Mouse (Mus musculus) stomach, postnatal 0 days (tissue): ENCODE results near the gene Dnajc8.

Experiments
- CTCF ChIP-seq: IDR thresholded peaks from 2 replicates; pipeline ENCODE4 v1.5.1; 2016; ENCODE audit warnings: antibody characterized with exemption, low read depth, mild to moderate bottlenecking, moderate library complexity
- EP300 ChIP-seq: optimal IDR thresholded peaks from 2 replicates; pipeline ENCODE3; 2016; ENCODE audit warnings: antibody characterized with exemption

DNA sequence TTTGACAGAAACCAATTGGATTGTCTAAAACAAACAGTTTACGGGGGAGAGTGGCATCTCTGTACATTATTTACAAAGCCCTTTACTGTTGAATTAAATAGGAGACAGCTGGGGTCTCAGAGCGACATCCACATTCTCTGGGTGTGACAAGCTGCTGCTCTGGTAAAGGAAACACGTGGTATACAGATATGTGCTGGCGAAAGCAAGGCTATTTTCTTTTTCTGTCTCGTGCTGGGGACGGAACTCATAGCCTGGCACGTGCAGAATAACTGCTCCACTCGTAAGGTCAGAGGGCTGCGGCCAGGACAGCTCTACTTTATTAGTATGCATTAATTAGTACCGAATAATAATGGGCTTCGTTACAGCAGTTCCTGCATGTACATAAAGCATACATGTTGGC lies 38.0 kb downstream of the Dnajc8 start:
- TF ChIP-seq CTCF, result no peak
- TF ChIP-seq EP300, result no peak
